Mouse (Mus musculus) erythroblast, adult 5-6 weeks (primary cell): ENCODE results near the gene Ola1. TPM values are rescaled to one million over a fixed set of nuclear protein-coding genes. Genes with fewer than 3 reads are reported as not detected.

Experiments
- ATAC-seq: replicated peaks from 2 replicates; pipeline ENCODE4 v1.8.0; 2016; ENCODE audit warnings: moderate number of reproducible peaks, mild to moderate bottlenecking, moderate TSS enrichment, inconsistent platforms; ENCODE audit not compliant: poor library complexity, low FRiP score, severe bottlenecking
- total RNA-seq, 2 experiments: library from RNA; stranded (forward) in 1 of 2; stranded (reverse) in 1 of 2; fragments of 150-400 nt in 1 of 2; fragments of 200-764, 138-1000 nt in 1 of 2; gene quantifications; 2 replicates each; pipeline versions ENCODE4 v1.2.3 to v1.2.4; 2015 to 2017; ENCODE audit warnings: low replicate concordance in 2 of 2

Gene Ola1
- total RNA-seq, 2 experiments from 2014 or later, result 23.3 to 31.9 TPM

DNA sequence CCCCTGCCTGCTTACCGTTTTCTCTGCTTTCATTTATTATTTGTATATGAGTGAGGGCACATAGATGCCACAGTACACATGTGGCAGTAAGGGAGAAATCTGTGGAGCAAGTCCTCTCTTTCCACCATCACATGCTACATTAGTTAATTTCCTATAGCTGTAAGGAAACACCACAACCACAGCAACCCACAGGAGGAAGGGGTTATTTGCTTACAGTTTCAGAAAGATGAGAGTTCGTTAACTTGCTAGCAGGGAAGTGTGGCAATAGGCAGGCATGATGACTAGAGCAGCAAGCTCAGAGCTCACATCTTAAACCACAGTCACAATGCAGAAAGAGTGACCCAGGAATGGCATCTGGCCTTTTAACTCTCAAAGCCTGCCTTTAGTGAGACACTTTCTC lies 58.0 kb downstream of the Ola1 start:
- ATAC-seq, result no peak

DNA sequence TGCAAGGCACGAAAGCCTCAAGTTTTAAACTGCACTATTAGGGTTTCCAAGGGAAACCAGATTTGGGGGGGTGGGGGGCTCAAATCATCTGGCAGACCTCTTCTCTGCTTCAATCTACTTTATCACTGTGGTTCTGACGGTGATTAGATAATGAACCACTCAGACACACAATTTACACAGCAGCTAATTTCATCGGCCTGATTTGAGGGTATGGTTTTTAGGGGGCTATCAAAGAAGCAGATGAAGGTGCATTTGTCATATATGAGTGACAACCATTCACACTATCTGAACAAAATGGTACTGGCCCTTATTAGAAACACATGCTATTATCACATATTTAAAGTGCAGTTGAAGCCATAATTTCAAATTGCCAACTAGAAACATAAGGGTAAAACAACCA lies 61.5 kb downstream of the Ola1 start:
- no peak for ATAC-seq

DNA sequence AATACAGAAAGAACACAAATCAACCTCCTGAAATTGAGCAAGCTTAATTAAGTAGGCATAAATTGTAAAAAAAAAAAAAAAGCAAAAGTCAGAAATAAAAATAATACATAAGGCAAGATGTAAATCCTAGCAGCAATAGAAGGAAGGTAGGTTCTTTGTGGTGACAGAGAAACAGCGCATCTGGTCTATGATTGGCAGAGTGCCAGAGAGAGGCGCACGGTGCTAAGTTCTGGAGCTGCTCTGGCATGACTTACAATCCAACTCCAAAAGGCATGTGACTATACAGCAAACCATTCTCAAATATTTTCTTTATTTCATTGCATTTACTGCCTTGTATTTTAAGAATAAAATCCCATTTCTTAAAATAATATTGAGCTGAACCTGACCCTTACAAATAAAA lies 68.2 kb downstream of the Ola1 start:
- ATAC-seq, result no peak

DNA sequence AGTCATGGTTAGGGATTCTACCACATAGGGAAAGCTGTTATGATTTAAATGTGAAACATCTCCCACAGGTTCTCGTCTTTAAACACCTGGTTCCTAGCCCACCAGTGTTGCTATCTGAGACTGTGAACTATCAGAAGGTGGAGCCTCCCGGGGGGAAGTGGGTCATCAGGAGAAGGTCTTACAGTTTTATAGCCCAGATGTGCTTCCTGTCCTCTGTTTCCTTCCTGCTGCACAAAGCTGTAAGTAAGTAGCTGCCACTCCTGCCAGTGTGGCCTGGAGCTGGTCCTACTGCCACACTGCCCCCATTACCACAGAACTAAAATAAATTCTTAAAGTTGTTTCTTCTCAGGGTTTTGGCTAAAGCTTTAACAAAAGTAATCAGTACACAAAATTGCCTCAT lies 72.6 kb downstream of the Ola1 start:
- no peak for ATAC-seq

DNA sequence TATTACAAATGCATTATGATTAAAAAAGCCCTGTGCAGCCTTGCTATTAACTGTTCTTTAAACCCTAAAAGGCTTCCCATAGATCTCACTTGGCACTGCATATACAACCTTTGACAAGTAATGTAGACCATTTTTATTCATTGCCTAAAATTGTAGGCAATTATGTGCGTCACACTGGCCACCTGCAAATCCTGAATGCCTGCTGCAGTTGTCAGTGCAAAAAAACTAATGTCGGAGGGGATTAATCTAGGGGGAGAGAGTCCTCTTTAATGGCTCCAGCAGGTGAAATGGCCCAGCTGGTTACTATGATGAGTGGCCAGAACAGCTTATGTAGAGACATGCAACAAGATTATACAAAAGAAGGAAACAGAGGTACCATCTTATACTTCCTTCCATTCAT lies 75.0 kb downstream of the Ola1 start:
- ATAC-seq, result no peak

DNA sequence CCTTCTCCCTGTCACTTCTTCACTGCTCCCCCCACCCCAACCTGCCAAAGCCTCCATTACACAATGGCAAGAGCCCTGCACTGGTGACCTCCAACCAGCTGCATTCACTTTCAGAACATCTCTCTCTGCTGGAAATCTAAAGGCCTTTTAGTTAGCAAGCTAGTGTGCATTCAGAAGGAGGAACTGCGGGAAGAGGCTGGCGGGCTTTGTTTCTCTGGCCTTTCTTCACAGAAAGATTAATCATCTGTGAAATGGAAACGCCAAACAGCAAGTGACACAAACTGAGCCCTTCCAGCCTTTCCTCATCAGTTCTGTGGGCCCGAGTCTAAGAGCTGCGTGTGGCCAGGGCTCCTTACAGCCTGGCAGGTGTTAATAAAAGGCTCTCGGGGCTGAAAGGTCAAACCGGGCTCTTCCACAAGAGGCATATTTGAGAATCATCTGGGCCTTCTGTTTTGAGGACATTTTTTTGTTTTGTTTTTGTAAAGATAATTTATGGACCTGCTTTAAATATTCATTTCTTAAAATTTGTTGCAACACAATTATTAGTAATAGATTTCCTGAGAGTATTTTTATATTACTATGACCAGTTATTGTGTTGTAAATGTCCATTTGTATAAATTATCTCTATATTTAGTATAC lies 75.8 kb downstream of the Ola1 start:
- no peak for ATAC-seq

DNA sequence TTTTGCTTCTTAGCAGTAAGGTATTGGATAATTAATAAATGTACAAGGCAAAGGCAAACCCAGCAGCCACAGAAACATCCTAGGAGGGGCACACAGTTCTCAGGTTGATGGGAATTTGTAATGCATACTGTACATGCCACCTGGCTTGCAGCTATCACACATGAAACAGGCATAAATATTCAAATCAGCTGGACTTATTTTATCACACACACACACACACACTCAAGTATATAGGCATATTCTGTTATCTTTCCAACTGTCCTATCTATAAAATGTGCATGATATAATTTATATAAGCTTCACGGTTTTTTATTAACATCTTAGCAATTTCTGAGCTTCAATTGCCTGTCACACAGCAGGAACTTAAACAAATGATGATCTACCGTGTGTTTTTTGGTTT lies 85.8 kb downstream of the Ola1 start:
- peak; percentile 85 for ATAC-seq

DNA sequence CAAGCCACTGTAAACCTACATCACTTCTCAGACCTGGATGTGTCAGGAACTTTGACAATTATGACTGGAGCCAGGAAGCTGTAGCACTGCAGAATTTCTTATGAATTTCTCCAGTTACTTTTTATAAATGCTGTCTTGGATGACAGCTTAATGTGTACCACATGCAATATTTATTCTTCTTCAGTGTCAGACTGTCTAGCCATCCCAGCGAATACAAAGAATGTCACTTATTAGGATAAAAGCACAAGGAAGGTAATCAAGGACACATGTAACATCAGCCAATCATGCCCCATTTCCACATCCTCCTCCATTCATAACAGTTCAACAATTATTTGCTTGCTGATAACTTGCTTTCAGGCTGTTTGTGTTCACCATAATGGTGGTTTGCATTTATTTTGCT lies 91.0 kb downstream of the Ola1 start:
- no peak for ATAC-seq

DNA sequence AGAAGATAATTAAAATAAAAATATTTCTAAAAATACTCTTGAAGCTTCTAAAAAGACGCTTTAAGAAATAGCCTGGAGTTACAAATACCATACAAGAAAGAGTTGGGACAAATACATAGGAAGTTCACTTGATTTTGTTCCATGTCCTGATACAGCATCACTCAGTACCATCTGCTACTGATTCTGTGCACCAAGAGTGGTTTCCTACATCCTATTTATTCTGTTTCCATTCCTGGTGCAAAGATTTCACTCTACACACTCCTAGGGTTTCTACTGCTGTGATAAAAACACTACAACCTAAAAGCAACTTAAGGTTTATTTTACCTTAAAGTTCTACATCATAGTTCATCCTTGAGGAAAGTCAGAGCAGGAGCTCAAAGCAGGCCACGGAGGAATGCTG lies 99.9 kb downstream of the Ola1 start:
- no peak for ATAC-seq

DNA sequence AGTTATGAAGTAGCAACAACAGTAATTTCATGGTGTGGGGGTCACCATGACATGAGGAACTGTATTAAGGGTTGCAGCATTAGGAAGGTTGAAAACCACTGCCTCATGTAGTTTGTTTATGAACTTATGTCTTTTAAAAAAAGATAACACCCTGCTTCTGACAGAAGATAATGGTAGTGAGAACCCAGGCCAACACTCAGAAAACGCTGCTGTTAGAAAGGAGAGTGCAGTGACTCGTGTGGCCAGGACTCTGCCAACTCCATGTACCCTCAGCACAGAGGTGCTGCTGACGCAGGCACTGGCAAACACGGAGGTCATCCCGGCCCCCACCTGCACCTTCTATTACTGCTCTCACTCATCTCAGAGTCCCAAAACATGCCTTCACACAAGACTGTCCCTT lies 111.6 kb downstream of the Ola1 start:
- peak; percentile 84 for ATAC-seq

DNA sequence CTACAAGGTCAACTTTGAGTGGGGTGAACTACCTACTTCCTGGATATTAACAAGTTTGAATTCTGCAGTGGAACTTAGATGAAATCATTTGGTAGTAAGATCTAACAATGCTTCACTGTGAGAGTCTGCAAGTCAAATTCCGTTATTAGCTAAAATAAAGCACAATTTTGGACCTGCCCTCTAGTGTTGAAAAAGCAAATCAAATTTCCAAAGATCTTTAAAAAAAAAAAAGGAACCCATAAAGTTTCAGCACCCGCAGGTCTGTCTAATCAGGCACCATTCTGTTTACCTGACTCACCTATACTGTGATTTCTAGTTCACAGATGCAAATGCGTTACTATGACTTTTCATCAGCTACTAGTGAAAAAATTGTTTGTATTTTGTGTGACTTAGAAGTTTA lies 122.2 kb downstream of the Ola1 start:
- ATAC-seq, result no peak

DNA sequence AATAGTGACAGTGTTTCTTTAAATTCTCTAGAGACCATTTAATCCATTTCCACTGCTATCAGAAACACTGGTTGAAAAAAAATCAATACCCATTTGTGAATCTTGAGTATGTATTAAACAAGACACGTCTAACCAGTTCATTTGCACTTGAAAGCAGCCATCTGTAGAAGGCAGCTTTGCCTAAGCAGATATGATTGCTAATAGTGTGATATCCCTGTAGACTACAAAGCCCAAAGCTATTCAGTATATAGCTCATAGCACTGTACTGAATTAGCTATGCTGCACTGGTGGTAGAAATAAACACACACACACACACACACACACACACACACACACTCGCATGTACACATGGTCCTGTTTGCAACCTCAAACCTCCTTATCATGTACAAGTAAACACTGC lies 123.4 kb downstream of the Ola1 start:
- ATAC-seq, result no peak

DNA sequence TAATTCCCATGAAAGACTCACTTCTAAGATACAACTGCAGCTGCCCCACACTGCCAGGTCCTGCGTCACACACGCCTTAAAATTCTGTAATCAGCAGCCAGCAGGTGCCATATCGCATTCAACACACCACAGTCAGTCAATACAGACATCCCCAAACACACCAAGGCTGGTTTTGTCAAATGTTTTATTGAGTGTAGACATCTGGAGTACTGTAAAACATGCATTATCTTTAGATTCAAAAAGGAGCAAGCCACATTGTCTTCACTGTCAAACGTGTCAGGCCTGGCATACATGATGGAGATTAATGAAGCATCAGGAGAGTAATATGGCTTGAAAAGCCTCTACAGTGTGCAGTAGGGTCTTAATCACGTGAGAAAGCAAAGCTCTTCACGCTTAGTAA lies 125.7 kb downstream of the Ola1 start:
- ATAC-seq, result peak; percentile 90

DNA sequence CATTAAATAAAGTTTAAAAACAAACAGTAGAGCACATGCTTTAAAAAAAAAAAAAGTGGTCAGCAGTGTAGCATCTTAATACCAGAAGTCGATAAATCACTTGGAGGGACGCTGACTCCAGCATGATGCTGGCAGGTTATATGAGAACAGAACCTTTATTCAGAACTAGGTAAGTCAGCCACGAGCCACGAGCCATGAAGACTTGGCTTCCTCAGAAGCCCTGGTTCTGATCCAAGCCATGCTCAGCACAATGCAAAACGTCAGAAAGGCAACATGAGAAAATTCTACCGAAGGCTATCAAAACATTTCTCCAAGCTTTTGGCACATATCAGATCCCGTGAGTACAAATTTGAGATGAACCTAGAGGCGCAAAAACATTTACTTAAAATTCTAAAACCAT lies 127.4 kb downstream of the Ola1 start:
- ATAC-seq, result no peak

DNA sequence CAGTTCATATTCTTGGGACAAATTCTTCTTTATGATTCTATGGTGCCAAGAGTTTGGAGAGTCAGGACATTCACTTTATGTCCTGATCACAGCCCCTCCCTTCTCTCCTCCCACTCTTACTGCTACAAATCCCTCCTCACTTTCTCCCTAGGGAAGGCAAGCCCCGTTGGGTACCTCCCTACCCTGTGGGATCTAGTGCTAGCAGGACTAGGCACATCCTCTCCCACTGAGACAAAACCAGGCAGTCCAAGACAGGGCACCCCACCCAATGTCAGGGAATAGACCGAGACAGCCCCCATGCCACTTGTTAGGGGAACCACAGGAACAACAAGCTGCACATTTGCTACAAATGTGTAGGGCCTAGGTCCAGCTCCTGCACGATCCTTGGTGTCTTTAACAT lies 131.1 kb downstream of the Ola1 start:
- no peak for ATAC-seq

DNA sequence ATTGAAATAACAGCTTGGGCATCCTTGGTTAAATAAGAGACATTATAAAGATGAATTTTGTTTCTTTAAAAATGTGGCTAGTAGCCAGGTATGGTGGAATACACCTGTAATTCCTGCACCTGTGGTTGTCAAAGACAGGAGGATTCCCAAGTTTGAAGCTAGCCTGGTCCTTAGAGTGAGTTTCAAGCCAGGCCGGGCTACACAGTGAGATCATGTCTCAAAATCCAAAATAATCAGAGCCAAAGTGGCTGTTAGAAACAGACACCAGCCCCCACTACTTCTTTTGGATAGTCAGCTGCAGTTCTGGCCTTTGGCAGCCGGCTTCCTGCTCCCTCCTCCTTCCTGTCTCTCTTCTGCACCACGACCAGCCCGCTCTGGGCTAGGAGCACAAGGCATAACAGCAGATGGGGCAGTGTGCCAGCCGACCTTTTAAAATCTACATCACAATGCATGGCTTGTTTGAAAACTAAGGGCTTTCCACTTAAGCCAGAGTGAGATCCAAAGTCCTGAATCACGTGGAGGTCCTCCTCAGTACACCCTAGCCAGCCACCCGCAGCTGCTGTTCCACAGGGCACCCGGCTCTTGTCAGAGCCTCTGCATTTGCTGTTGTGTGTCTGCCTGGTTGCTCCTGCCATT lies 132.9 kb downstream of the Ola1 start:
- no peak for ATAC-seq

DNA sequence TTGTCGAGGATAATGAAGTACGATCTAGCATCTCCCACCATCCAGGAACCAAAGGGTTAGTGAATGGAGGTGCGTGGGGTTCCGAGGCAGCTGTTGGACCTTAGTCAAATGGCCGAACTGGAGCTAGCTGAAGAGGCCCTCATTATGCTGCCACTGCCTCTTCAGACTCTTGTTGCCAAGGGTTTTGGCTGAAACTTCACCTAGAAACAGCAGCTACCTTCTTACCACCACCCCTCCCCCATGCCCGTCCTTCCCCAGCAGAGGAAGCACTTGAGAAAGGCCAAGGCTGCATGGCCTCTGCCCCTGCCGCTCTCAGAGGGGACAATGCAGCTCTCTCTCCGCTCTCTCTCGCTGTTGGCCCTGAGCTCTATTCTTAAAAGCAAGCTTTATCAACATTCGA lies 136.2 kb downstream of the Ola1 start:
- no peak for ATAC-seq

DNA sequence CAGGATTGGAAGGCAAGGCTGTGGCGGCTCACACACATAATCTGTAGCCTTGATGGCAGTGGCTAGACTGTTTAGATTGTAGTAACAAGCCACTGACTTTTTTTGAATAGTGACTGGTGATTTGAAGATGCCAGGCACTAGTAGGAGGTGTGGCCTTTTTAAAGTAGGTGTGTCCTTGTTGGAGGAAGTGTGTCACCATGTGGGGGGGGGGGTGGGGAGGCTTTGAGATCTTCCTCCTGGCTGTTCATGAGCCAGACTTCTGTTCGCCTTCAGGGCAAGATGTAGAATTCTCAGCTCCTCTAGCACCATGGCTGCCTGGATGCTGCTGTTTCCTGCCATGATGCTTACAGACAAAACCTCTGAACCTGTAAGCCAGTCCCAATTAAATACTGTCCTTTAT lies 136.9 kb downstream of the Ola1 start:
- no peak for ATAC-seq

DNA sequence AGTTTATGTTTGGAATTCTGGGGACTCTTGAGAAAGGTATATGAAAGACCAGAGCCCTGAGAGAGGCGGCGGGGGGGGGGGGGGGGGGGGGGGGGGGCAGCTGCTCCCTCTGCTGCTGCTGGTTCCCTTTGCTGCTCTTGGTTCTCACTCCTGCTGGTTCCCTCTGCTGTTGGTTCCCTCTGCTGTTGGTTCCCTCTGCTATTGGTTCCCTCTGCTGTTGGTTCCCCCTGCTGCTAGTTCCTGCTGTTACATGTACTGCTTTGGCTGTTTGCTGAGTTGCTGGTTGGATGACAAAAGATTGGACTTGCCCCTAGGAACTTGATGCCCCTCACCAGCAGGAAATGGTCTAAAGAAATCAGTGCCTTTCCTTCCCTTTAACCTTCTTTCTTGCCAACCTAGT lies 138.6 kb downstream of the Ola1 start:
- ATAC-seq, result no peak

DNA sequence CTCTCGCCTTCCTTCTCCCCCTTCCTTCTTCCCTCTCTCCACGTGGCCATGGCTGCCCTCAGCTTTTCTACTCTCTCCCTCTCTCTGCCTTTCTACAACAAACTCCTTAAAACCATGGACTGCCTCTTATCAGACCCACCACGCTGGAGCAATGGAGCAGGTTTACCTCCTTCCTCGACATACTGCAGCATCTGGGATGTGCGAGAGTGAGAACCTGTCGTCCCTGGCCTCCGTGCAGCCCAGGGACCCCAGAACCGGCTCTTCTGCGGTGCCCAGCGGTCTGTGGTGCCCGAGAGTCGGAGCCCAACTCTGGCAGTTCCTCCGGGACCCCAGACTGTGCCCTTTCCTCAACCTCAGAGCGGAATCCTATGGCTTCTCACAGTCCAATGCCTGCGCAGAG lies 139.4 kb downstream of the Ola1 start:
- no peak for ATAC-seq

DNA sequence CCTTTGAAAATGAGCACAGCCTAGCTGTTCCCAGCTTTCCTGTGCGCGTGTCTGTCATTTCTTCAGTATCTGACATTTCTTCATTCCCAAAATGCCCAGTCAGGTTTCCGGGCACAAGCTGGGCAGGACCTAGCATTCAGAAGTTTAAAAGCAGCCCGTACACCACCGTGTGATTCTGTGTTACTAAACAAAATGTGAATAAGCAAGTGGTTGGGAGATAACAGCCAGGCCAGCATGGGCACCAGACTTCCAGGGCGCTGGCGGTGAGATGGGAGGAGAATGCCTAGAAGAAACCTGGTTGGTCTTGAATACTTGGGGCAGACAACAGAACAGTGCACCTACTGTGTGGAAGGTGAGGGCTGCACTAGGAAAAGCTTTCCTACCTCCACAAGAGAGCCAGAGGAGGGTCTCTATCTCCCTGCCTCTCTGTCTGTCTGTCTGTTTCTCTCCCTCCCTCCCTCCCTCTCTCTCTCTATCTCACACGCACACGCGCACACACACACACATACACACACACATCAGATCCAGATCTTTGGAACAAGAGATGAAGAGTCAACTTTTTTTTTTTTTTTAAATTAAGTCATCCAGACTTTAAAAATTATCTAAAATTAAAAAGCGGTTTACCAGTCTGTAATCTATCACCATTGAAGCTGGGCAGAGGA lies 144.8 kb downstream of the Ola1 start:
- ATAC-seq, result 0 out of 2 replicates have a peak, but pooled peaks have one; percentile 42

DNA sequence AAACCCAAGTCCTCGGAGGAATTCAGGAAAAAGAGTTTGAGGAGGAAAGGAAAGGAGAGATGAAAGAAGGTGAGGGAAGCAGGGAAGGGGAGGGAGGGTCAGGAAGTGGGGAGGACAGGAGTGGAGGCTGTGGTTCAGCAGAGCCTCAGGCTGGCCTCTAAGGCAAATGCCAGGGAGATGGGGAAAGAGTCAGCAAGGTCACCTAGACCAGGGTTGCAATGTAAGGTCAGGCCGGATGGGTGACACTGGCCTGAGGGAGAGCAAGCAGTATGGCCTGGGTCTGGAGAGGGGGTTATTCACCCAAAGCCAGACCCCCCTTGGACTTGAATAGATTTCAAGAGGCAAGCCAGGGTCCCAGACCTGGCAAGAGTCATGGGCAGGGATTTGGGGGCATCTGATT lies 147.5 kb downstream of the Ola1 start:
- ATAC-seq, result no peak
